Mouse (Mus musculus): Measurements from ENCODE around the gene Mphosph10.

Gene Mphosph10

DNA sequence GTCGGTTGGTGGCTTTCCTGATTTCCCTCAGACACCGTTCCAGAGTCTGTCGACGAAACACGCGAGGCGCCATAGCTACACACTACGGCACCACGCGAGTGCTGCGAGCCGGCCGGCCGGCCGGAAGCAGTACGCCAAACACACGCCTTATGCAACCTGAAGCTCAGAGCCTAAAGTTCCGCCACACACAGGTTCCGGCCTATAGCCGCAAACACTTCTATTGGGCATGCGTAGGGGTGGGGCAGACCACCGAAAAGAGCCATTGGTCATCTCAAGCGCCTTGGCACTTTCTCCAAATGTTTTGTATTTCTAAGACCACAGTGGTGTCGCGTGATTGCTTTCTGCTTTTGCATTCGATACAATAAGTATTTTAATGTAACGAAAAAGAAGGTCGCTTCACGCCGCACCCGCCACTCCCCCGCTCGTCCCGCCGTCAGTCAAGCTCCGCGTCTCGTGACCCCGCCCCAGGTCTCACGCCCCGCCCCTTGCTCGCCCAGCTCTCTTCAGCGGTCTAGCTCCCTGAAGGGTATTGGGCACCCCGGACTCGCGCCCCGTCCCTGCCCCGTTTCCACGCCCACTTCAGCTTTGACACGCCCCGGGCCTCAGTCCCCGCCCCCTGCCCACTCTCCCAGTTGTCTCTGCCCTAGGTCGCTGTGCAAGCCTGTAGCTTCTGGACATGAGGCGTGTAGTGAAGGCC is at the start of gene Mphosph10, which contains the start of gene Mcee:
TSS of gene Mphosph10 (minus strand) at position 147 of the 697 bp plus-strand sequence.
TSS of gene Mcee (plus strand) at position 486 of the 697 bp plus-strand sequence.
- DNase-seq = peak; percentile 90 to 93

DNA sequence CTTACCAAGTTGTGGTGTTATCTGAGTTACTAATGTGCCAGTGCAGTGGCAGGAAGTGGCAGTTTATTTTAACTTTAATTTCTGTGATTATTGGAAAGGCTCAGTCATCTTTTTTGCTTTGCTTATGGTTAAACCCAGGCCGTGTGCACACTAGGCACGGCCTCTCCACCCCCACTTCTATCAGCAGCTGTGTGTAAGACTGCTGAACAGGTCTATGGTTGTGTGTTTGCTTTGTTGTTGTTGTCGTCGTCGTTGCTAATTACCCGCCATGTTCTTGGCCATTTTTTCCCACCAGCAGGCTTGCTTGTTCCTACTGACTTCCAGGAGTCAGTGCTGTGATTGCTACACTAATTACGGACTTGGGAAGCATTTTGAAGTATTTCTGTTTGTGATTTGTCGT is 48.5 kb upstream of the Mphosph10 start:
- no peak for DNase-seq

DNA sequence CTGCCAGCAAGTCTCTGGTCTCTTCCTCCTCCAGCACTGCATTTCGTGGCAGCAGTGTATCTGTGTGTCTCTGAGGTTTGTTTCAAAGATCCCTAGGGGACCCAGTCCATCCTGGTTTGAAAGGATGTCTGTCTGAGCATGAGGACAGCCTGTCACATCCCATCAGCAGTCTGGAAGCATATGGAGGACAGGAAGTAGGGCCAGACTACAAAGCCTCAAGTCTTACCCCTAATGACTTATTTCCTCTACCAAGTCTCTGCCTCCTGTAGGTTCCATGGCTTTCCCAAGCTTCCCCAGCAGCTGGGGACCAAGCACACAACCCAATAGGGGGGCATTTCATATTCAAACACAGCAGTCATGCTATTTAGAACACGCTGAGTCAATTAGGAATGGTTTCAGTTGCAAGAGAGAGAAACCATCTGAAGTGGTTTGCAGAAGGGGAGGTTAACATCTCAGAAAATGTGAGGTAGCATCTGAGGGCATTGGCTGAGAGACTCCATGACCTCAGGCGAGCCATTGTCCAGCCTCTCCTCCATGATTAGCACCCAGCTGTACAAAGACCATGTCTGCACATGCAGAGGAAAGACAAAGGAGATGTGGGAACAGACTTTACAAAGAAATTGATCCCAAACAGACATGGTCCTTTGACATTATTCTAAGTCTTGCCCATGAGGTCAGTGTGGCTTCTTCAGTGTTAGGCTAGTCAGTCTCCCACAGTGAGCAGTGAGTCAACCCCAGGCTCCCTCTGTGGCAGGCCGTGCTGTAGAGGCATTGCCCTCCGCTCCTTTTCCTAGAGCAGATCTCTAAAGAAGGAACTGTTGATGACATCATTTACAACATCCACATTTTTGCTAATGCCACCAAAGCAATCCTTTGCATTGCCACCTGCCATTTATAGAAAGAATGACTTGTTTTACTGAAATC is 47.8 kb upstream of the Mphosph10 start:
- DNase-seq = no peak

DNA sequence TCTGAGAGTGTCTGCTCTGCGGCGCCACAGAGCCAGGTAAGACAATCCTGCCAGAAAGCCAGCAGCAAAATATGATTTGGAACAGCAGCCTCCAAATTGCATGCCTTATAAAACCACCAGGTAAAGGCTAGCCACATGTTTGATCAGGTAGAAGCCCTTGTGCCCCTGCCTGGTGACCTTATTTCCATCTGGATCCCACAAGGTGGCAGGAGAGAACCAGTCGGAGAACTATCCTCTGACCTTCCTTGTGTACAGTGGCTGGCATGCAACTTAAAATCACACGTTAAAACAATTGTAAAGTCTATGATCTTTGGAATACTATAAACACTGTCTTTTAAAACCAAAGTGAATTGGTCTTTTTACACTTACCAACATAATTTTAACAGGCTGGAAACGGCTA is 32.8 kb upstream of the Mphosph10 start:
- DNase-seq = peak; percentile 47 to 61

DNA sequence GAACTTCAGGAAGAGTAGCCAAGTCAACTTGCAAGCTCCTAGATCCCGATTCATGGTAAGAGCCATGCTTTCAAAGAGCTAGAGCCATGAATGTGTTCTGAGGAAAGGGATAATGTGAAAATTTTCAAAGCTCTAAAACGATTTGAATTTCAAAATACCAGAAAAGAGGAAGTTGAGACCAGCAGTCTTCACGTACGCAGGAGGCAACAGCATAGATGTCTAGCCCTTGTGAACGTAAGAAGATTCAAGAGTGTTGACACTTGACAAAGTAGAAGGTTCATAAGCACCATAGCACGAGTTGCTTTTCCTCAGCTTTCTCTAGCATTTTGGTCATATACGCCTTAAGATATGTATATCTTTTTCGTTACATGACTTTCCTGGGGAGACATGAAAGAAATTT is 11.9 kb upstream of the Mphosph10 start:
- DNase-seq = no peak

DNA sequence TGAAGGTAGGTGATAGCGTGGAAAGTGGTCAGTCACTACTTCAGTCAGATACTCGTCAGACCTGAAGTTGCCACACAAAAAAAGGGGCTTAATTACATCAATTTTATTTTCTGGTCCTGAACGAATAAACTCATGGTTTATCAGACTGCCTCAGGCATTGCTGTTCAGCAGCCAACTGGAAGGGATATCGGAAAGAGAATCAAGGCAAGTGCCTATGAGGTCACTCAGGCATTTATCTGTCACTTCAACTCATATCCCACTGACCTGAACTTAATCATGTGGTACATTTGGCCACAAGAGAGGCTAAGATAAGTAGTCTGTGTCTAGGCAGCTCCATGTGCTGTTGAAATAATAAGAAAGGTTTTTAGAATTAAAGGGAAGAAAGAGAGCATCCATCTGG is 10.4 kb upstream of the Mphosph10 start:
- DNase-seq = no peak

DNA sequence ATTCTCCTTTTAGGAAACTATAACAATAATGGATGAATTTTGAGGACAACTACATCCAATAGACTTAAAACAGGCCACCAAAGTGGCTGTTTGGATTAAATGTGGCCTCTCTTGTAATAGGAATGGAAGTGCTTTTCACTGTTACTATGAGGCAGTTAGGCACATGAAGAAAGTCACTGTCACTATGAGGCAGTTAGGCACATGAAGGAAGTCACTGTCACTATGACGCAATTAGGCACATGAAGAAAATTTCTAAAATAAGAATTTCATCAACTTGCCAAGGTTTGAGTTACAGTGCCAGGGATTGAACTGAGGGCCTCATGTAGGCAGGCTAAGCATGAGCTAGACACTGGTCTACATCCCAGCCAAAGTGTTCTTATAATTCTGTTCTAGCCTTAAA is 8.7 kb upstream of the Mphosph10 start:
- no peak for DNase-seq

DNA sequence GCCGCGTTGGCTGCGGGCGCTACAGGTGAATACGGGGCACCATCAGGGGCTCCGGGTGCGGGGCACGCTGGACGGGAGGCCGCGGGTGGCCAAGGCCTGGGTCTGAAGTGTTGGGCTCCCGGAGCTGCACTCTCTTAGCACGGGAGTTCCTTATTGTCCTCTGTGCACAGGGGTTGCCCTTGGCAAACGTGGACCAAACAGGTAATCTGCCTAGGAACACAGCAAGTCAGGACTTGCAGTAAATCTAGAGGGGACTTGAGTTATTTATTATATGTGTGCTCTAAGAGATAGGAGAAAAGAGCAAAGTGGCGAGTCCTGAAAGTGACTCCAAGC is 717 bp upstream of the Mphosph10 start:
- DNase-seq = no peak

DNA sequence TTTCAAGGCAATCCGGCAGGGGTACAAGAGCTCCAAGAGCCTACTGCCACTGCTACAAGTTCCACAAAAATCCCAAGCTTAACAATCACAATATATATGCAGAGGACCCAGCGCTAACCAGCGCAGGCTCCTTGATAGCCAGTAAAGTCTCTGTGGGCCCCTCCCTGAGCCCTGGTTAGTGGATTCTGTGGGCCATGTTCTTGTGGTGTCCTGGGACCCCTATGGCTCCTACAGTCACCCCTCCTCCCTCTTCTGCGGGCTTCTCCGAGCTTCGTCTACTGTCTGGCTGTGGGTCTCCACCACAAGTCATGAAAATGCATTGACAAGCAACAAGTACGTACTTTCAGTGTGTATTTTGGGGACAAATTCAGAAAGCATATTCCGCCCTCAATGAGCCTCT is 589 bp downstream of the Mphosph10 start:
- DNase-seq = peak; percentile 9 to 12

DNA sequence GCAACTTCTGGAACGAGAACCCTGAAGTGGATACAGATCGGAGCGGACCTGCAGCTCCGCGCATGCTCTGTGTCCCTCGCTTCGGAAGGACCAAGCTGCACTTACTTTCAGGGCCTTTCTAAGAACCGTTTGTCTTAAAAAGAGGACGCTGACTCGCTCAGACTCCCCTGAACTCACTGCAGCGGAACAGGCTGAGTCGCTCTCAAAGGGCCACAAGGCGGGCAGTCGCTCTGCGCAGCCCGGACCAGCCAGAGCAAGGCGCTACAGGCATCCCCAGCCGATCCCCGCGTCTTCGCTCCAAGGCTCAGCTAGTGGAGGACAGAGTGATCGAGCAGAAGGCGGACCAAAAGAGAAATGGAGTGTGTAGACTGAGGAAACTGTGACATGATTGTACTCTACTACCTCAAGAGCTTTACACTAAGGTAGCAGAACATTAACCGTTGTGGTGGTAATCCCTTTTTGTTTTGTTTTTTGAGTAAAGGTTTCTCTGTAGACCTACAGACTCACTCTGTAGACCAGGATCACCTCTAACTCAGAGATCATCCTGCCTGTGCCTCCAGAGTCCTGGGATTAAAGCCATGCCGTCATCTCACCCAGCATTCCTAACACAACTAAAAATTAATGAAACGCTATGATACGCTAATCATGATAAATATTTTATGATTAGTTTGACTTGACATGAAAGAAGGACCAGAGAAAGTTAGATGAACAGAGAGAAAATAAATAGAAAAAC is 18.1 kb downstream of the Mphosph10 start, which contains the start of gene Fan1:
TSS of gene Fan1 (minus strand) at position 266 of the 733 bp plus-strand sequence.
- peak; percentile 86 to 92 for DNase-seq

DNA sequence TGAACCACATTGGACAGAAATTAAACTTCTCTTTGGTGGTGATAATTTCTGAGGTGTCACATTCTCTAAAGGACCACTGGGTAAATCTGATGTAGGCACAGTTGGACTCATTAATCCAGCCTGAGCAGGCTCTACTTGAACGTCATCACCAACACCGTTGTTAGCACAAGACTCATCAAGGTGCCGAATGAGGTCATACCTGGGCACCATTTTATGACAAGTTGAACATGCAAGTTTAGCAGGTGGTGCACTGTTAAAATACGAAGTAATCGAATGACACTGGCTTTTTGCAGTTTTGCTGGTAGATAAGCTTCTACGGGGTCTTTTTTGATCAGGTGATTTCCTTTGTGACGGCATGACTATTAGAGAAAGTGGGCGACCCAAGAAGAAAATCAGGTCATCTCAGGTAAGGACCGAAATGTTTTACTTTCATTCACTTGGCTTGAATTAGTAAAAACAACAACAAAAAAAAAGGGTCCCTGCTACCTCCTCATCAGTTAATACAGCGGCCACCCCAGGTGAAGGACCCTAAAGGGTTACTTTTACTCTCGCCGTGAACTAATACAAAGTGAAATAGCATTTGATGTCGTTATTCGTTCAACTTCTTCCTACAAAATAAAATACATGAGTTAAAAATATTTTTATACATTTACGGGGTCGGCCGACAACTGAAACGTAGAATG is 18.8 kb downstream of the Mphosph10 start:
- DNase-seq = peak in 1 of 2 experiments; percentile 20

DNA sequence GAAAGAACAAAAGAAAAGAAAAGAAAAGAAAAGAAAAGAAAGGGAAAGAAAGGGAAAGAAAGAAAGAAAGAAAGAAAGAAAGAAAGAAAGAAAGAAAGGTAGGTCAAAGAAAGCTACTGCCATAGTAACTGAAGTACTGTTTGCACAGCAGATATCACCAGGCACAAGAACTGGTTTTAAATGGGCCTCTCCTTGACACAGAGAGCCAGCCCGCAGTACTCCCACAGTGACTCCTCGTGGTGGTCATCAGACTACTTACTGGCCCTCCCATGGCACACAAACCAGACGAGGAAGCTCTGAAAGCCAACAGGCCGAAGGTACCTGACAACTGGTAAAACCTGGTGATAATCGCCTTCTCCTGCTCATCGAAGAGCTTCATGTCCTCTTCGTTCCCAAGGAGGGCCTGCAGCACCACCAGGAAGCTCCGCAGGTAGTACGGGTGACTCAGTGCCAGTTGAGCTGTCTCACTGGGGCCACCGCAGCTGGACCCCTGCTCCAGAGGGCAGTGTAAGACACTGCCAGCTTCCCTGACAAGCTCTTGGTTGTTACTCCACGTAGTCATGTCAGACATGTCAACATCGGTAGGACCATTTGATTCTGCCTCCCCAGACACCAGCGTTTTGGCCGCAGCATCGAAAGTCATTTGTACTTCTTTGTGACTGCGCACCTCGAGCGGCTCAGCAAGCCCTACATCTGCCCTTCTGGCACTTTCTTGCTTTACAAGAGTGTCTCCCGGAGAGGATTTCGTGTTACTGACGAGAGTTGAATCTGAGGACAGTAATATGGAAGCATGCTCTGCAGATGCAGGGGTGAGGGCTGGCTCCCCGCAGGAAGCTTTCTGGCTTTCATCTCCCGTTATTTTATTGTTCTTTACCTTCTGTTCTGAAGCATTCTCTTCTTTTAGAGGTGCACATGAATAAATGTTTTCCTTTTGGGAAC is 19.9 kb downstream of the Mphosph10 start:
- DNase-seq = no peak

DNA sequence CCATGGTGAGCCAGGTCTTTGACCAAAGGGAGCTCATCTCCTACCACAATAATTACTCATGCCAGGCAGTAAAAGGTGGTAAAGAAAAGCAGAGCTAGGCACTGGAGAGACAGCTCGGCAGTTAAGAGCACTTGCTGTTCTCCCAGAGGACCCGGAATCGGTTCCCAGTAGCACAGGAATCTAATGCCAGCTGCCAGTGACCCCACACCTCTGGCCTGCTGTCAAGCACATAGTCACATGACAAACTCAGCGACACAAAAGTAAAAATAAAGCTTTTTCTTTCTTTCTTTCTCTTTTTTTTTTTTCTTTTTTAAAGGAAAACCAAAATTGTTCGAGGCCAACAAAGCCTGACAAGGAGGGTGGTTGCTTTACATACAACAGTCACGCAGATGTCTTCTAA is 22.2 kb downstream of the Mphosph10 start:
- no peak for DNase-seq

DNA sequence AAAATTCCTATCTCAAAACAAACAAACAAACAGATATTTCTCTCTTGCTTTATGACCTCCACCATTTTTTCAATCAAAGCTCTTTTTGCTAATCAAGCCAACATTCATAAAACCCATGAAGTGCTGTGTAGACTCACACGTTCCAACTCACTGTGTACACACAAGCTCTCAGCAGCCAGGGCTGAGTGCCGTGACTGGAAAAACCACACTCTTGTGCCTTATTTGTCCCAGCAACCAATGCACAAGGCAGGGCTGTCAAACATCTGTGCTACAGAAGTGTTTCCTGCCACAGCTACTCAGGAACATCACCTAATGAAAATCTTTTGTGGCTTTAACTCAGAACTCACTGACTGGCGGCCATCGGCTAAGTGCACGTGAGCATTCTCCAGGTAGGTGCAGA is 26.2 kb downstream of the Mphosph10 start:
- DNase-seq = no peak

DNA sequence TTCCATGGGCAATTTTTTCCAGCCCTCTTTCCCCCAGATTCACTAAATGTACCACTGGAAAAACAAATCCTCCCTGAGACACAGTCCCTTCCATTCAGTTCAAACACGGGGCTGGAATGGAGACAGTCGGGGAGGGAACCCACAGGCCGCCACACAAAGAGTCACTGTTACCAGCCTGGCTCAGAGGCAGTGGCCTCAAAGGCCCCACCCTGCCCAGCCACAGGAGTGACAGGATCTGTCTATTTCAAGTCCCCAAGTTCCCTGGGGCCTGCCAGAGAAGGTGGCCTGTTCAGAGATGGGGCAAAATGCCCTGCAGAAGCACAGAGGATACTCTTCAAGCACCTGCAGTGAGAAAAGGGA is 31.5 kb downstream of the Mphosph10 start:
- DNase-seq = no peak

DNA sequence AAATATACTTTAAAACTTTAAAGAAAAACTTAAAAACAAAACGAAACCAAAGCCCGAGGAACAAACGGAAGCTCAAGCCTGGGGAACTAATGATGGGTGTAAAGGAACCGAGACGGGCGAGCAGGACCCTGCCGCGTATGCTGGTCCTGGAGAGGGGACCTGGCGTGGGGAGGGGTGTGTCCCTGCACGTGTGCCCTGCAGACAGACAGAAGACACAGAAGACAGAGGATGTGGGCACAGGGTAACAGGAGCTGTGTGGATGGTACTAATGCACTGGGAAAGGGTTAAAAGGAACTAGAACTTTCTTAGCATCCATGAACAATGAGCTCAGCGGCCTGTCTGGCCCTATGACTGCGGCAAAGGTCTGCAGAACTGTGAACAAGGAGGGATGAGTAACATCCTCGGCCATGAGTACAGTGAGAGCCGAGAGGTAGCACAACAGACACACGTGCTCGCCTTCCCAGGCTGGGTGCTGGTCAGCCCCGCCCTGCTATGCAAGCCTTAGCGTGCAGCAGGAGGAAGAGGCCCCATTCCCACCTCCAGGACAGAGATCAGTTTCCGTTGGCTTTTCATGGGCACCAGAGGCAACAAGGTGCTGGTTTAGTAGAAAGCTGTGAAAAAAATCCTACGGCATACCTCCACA is 32.0 kb downstream of the Mphosph10 start:
- no peak for DNase-seq

DNA sequence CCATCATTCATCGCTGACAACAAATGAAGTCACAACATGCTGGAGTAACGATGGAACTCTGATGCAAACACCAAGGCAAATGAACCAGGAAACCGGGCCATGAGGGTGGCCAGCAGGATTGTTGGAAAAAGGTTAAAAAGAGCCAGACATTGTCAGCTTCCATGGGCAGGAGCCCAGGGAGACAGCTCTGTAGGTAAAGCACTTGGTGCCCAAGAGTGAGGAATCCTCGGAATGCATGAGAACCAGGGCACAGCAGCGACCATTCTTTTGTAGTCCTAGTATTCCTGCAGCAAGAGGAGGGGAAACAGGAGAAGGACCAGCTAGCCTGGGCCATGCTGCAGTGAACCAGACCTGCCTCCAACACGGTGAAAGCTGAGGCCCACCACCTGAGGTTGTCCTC is 33.4 kb downstream of the Mphosph10 start:
- no peak for DNase-seq

DNA sequence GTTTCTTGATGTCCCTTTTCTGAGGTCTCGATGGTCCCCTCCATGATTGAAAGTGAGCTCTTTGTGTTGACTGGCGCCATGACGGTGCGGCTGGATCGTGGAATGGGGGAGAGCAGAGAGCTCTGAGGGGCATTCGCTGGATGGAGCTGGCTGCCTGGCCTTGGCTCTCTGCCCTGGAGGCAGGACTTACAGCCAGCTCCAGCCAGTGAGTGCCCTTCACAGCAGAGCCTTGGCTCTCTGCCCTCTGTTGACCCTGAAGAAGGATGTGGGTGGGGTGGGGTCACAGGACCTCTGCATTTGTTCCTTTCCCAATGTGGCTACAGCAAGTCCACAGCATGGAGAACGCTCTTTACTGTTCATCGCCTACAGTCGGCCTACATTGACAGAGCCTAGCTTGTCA is 34.7 kb downstream of the Mphosph10 start:
- peak; percentile 27 to 46 for DNase-seq

DNA sequence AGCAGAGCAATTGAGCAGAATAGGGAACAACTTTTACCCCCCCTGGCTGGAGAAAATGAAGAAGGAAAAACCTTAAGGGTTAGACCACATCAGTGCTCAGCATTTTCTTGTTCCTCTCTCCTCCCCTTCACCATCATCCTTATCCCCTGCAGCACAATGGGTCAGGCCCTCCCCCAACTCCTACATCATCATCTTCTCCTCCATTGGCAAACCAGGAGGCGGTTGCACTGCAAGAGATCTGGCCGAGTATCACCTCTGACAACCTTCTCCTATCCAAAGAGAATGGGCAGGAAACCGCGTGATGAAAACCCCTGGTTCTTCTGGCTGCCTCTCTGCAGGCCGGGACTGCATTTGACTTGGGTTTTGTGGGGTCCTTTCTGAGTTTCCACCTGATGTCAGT is 35.4 kb downstream of the Mphosph10 start:
- no peak for DNase-seq

DNA sequence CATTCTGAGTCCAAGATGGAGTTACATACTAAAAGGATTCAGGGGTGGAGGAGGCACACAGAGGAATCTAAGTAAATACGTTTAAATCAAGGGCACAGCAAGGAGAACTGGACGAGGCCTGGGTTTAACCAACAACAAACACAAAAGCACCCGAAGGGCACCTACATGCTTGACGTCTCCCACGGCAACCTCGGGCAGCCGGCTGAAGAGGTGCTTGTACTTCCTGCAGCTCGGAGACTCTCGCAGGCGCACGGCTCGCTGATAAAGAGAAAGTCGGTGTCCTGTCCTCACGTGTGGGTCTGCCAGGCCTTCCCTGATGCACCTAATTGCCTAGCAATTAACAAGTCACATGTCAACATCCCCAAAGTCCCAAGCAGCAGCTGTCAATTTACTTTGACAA is 37.9 kb downstream of the Mphosph10 start:
- DNase-seq = no peak

DNA sequence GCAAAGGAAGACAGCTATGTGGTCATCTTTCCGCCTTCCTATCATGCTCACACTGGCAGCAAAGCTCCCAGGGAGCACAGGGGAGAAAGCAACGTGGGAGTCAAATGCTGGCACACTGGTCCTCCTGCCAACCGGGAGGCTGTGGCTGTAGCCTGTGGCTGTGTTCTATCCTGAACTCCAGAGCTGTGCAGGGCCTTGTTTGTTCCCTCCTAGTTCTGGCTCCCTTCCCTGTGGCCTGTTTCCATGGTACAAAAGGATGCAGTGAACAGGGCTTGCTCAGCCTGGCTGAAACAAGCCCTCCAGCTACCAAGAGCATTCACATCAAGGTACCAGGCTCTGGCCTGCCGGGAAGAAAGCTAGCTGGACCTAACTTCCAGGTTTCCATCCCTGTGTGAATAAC is 41.0 kb downstream of the Mphosph10 start:
- DNase-seq = peak; percentile 68 to 74
